Mouse (Mus musculus) cerebellum, postnatal 4 days (tissue): ENCODE results near the gene Kras.

Source experiments
- DNase-seq, 2 experiments: peaks; one replicate each; pipeline ENCODE4 v3.0.0; 2022; ENCODE audit warnings: low spot score in 2 of 2, mixed read lengths in 1 of 2

Kras gene

GRCm38 (mm10) chr6:145250185-145250791, at the start of gene Kras:
Gene Kras, minus strand, starts transcription at chr6:145250239.
- DNase-seq = peak; percentile 85 to 89

- no peak for DNase-seq
Measured at GRCm38 (mm10) chr6:145297626-145298025, 47.6 kb upstream of the Kras start.

GRCm38 (mm10) chr6:145296979-145297378, 46.9 kb upstream of the Kras start:
- no peak for DNase-seq

DNA sequence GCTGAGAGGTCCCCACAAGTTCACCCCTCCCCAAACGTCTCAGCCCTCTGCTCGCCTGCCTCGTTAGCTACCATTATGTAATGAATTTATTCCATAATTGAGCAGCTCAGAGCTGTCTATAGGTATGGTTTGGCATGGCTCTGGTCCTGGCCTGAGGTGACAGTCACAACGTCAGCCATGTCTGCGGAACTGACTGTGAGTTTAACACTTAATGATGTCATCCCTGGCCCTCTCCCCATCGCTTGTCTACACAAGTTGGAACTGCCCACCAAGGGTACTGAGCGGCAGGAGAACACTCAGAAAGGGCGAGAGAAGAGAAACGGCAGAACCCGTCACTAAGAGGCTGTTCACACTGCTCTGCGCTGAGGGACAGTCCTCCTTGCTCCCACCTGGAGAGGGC, 45.1 kb upstream of the Kras start:
- no peak for DNase-seq

- no peak for DNase-seq
Measured at GRCm38 (mm10) chr6:145293156-145293555, 43.1 kb upstream of the Kras start.

DNA sequence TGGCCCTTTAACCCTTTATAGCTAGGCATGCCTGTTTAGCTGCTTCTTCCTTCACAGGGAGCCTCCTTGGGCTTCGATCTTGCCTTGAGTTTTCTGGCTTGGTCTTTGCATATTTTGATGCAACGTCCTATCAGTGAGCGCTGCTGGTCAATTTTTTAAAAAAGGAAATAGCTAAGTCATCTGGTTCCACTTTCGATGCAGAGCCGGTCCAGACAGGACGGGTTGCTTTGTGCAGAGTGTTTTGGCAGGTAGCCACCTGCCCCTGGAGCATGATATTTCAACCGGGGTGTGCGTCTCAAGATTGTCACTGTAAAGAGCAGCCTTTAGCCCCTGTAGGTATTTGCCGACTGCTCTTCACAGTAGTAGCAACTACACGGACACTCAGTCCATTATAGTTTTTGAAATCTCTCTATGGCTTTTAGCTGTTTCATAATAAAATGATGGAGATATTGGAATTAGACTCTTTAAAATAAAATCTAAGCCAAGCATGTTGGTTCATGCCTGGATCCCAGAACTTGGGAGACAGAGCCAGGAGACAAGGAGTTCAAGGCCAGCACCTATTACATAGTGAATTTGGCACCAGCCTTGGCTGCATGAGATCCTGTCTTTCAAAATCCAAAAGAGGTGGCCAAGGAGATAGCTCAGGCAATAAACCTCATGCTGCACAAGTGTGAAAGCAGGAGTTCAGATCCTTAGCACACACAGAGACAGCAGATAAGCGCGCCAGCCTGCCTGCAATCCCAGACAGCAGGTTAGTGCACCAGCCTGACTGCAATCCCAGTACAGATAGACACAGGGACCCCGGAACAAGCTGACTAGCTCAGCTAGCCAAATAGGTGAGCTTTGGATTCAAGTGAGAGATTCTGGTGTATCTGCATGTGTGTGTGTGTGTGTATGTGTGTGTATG, 41.6 kb upstream of the Kras start:
- DNase-seq = no peak

- no peak for DNase-seq
Measured at GRCm38 (mm10) chr6:145285656-145286055, 35.6 kb upstream of the Kras start.

GRCm38 (mm10) chr6:145284286-145284685, 34.2 kb upstream of the Kras start:
- DNase-seq = no peak

GRCm38 (mm10) chr6:145277138-145277763, 27.2 kb upstream of the Kras start:
- no peak for DNase-seq

- peak in 1 of 2 experiments; percentile 42 for DNase-seq
Measured at GRCm38 (mm10) chr6:145276265-145276780, 26.3 kb upstream of the Kras start.

GRCm38 (mm10) chr6:145275586-145276219, 25.7 kb upstream of the Kras start:
- no peak for DNase-seq

- no peak for DNase-seq
Measured at GRCm38 (mm10) chr6:145273971-145274620, 24.1 kb upstream of the Kras start.

DNA sequence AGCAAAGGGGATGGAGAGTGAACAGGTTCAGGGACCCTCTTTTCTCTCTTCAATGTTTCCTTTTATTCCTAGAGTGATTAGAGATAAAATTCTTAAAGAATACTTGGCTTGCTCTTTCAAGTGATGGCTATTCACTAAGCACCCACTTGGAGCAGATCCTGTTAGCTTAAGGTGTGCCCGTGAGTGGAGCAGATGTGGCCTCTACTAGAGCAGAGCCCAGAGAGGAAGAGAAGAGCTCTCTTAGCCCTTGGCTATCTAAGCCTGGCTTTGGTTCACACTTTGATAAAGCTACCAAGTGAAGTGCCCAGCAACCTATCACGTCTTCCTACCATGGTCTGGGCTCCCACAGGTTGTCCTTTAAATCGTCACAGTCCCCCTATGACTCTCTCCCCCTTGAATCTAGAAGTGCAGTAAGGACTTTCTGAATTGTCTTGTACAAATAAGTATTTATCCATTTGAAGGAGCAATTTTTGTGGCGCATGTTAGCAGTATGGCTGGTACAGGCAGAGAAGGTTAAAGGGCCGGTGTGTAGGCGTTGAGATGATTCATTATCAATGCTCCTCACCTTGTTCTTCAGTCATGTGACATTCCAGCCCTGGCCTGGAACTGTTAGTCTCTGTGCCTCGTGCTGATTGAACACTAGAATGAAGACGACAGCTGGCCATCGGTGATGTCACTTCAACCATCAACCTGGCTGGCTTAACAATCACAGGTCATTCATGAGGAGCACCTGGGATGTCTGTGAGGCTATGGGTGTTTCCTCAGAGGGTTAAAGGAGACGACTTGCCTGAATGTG, 22.3 kb upstream of the Kras start:
- DNase-seq = no peak

GRCm38 (mm10) chr6:145269313-145269845, 19.3 kb upstream of the Kras start:
- no peak for DNase-seq

DNA sequence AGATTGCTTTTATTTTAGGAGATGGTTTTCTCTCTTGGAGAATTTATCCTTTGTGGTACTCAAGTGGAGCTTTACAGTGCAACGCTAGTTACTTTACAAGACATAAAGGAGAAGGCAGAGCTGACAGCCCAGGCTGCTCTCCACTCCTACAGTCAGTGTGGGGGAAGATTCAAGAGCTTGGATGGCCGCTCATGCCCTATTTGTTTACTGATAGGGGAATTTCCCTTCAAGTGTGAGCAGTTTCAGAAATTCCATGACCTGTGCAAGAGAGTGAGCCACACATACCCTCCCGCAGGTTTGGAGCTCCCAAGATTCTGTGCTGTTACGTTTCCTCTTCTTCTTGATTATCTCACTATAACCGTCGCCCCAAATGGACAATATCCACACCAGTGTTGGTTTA, 17.7 kb upstream of the Kras start:
- no peak for DNase-seq

- DNase-seq = no peak
Measured at GRCm38 (mm10) chr6:145262314-145262713, 12.3 kb upstream of the Kras start.

DNA sequence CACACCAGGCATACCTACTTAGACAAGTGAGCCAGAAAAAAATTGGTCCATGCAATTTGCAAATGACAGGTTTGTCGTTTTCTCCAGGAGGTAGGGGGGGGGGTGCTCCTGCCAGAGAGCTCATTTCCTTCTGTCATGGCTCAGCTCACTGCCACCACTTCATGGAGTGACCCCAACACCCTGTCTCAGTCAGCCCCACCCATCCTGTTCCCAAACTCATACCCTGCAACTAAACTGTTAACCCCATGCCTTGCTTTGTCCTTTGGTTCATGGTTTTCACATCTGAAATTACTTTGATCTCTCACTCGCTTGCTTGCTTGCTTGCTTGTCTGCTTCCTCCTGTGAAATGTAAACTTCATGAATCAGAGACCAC, 6.6 kb upstream of the Kras start:
- DNase-seq = no peak

- no peak for DNase-seq
Measured at GRCm38 (mm10) chr6:145255952-145256700, 6.1 kb upstream of the Kras start.

- peak in 1 of 2 experiments; percentile 31 for DNase-seq
Measured at GRCm38 (mm10) chr6:145250820-145251219, 781 bp upstream of the Kras start.
